Mouse (Mus musculus): ENCODE results near the gene Pdk2. TPM values are rescaled to one million over a fixed set of nuclear protein-coding genes. Genes with fewer than 3 reads are reported as not detected.
"Not testable (repeated sequence)": the region's sequence is repeated elsewhere in the genome, so short reads cannot be mapped to it uniquely, and the experiment has no call there.

Pdk2 gene
- total RNA-seq, 2 experiments from 2014 or later: 118 to 121 TPM

GRCm38 (mm10) chr11:95026849-95027248 is 14.3 kb downstream of the Pdk2 start:
- DNase-seq: no peak

DNA sequence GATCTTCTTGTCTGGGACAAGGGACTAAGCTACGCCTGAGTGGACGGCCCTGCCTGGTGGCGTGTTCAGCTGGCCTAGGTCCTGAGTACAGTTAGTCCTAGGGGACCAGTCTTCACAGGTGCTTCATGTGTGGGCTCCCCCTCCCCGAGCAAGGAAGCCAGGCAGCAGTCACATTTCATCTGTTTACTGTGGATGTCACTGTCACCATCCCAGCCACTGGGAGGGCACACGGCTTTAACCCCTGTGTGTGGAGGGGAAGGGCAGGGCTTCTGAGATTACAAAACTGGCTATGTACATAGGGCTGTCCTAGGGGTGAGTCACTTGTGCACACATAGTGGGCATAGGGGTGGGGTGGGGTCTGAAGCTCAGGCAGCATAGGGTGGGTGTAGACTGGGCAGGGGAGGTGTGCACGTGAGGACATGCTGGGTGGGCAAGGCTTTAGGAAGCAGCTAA is 15.0 kb downstream of the Pdk2 start:
- DNase-seq: no peak

- no peak for DNase-seq
Observed at GRCm38 (mm10) chr11:95025227-95026012, 15.7 kb downstream of the Pdk2 start.

DNA sequence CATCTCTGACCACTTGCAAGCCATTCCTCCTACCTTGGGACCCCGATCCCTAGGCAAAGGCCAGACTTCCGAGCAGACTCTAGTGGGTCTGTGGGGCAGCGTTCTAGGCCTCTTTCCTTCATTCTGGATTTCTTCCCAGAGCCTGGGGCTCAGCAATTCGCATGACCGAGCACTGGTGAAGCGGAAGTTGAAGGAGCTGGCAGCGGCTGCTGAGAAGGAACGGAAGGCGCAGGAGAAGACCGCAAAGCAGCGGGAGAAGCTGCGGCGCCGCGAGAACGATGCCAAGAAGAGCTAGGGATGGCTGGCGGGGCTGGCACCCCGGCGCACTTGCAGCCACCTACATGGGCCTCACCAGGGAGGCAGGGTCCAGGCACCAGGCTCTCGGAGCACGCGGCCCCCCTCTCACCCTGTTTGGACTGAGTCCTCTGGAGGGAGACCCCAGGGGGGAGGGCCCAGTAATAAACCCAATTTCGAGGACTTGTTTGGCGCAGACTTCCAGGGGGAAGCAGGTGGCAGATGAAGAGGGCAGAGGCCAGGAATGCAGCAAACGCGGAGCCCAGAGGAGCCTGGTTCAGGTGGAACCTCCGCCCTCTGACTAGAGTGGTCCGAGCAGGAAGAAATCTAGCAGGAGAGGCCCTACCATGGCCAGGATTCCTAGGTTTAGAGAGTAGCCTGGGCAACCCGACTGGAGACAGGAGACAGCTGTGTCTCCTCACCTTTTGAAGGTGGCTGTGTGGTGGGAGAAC is 16.5 kb downstream of the Pdk2 start:
- peak in 1 of 2 experiments; percentile 50 for DNase-seq

DNA sequence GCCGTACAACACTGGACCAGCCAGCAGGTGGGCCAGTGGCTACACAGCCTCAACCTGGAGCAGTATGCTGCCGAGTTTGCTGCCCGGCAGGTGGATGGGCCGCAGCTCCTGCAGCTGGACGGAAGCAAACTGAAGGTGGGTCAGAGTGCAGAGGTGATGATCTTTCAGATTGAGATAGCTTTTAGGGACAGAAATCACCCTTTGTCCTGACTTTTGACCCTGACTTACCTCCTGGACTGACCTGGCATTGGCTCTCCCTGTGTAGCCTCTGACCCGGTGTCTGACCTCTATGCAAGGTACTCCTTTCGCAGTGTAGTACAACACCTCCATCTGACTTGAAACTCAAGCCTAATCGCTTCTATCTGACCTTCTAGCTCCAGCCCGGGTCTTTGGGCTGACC is 17.7 kb downstream of the Pdk2 start:
- no peak for DNase-seq

DNA sequence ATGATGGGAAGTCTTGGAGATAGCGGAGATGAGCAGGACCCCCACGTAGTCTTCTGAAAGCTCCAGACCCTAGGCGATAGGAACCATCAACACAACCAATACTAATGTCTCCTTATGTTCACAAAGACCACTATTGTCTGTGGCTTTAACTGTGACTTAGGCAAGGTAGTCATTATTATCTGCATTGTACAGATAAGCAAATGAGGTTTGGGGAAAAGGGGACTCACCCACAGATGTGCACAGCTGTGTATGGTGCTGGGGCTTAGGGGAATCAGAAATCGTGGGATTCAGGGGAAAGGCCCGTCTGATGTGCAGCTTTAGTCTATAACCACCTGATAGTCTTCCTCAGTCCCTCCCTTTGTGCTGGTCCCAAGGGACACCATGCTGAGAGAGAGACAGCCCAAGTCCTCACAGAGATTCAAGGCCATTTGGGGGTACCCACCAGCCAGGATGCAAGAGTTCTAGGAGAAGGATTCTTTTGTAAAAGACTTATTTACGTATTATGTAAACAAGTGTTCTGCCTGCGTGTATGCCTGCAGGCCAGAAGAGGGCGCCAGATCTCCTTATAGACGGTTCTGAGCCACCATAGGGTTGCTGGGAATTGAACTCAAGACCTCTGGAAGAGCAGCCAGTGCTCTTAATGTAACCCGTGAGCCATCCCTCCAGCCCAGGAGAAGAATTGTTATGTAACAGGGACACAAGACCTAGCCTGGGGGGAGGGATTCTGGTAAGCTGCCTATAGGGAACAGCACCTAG is 18.7 kb downstream of the Pdk2 start:
- no peak for DNase-seq

DNA sequence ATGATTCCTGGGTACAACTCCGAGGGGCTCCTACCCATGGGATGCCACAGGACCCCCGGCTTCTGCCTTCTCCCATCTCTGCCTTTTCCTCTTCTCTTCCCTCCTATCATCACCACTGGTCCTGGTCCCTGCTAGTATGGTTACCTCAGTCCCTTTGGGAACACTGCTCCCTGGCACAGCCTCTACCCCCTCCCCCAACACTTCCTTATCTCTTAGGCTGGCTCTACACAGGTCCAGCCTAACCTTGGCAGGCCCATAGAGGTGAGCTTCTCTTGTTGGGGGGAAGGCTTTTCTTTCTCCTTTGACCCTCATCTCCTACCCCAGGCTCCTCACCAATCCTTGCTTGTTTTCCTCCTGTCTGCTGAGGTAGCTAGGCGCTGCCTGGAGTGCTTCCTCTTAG is 25.7 kb downstream of the Pdk2 start:
- no peak for DNase-seq

DNA sequence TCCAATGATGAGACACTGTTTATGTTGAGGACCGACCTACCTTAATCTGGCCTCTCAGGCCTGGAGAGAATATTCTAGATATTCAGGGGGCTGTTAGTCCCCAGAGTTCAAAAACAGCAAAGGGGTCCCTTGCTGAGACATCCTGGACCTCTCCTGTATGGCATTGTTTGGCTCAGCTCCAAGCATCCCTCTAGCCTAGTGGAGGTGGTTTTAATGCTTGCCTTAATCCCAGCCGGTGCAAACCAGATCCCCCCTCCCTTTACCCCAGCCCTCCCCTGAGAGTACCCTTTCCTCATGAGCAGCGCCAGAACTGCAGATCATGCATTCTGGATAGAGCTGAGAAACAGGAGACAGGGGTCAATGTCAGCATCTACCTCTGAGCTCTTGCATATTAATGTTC is 28.7 kb downstream of the Pdk2 start:
- DNase-seq: no peak

- no peak for DNase-seq
Observed at GRCm38 (mm10) chr11:95012075-95012474, 29.1 kb downstream of the Pdk2 start.

GRCm38 (mm10) chr11:95011416-95011815 is 29.7 kb downstream of the Pdk2 start:
- DNase-seq: no peak

DNA sequence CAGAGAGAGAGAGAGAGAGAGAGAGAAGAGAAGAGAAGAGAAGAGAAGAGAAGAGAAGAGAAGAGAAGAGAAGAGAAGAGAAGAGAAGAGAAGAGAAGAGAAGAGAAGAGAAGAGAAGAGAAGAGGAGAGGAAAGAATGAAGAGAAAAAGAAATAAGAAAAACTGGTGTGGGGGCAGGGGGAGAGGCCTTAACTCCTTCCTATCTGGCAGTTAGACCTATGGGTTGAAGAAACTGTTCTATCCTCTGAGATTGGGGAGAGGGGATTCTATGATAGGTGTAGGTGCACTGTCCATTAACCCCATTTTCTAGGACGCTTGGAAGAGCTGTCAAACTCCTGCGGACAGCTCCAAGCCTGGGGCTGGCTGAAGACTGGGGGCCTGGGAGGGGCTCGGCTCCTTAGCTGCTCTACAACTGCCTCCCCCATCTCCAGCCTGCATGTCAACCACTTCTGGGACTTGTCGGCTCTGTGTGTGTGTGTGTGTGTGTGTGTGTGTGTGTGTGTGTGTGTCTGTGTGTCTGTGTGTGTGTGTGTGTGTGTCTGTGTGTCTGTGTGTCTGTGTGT is 30.2 kb downstream of the Pdk2 start:
- not testable (repeated sequence) for DNase-seq

- DNase-seq: no peak
Observed at GRCm38 (mm10) chr11:95010141-95010739, 30.9 kb downstream of the Pdk2 start.

GRCm38 (mm10) chr11:95009629-95010014 is 31.5 kb downstream of the Pdk2 start, which contains the start of gene Samd14:
TSS of gene Samd14 (plus strand) at chr11:95009879.
- DNase-seq: peak; percentile 70 to 71

- no peak for DNase-seq
Observed at GRCm38 (mm10) chr11:95008661-95009628, 32.2 kb downstream of the Pdk2 start.

- no peak for DNase-seq
Observed at GRCm38 (mm10) chr11:95007418-95007817, 33.7 kb downstream of the Pdk2 start.

DNA sequence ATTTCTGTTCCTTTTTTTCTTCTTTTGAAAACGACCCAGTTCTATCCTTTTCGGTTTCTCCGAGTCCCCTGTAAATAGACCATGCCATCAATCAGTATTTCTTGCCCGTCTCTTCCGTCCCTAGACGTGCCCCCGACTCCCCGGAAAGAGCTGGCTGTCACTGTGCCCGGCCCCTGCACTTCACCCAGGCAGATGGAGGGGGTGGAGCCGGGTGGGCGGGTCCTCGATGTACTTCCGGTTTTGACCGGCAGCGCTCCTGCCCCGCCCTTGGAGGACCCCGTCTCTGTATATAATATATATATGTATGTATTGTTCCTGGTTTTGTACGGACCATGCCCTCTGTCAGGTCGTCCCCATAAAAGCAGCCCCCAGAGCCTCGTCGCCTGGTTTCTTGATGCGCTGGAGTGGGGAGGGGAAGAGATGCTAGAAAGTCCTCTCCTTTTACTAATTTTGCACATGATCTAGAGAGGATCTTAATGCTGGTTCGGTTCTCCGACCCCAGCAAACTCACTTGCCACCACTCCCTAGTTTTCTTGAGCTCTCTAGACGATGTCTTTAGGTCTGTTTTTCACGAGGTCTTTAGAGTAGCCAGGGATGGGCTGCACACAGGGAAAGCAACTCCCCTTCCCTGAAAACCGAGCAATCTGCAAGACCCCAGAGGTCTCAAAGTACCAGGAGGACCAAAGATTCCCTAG is 34.5 kb downstream of the Pdk2 start:
- peak; percentile 73 to 77 for DNase-seq

DNA sequence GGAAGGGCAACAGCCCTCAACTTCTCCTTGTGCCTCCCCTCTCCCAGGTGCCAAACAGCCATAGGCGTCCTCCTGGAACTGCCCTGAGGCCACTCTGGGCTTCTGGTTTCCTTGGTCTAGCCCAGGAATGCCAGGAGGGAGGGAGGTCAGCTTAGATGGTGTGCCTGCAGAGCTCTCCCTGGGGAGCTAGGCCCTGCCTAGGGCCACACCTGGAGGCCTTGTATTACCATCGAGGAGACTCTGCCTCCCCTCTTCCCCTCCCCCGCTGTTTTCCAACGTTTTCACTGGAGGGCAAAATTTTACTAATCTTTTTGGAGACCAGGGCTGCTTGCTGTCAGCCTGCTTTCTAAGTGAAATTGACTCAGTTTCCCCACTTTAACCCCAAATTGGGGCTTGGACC is 35.1 kb downstream of the Pdk2 start:
- DNase-seq: no peak

- DNase-seq: no peak
Observed at GRCm38 (mm10) chr11:95004937-95005198, 36.3 kb downstream of the Pdk2 start.

DNA sequence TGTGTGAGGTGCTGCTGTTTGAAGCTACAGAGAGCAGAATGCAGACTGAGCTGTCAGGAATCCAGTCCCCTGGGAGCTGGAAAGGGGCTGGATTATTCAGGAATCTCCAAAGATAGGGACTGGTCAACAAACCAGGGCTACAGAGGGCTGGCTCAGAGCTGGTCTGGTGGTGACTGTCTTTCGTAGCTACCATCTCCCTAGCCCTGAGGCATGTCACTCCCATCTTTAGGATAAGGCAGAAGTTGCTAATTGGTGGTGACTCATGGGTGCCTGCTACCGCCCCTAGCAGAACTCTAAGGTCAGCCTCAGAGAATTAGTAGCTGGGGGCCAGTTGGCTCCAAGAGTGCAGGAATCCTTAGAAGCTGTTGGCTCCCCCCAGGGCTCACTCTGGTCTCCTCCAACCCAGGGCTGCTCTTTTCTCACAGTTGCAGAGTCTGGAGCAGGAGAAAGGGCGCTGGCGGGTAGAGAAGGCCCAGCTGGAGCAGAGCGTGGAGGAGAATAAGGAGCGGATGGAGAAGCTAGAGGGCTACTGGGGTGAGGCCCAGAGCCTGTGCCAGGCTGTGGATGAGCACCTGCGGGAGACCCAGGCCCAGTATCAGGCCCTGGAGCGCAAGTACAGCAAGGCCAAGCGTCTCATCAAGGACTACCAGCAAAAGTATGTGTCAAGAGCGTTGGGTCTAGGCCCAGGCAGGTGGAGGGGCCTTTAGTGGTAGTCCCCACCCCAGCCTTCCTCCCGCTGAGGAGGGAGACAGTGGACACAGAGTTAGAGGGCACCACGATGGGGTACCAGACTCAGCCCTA is 36.8 kb downstream of the Pdk2 start:
- no peak for DNase-seq

DNA sequence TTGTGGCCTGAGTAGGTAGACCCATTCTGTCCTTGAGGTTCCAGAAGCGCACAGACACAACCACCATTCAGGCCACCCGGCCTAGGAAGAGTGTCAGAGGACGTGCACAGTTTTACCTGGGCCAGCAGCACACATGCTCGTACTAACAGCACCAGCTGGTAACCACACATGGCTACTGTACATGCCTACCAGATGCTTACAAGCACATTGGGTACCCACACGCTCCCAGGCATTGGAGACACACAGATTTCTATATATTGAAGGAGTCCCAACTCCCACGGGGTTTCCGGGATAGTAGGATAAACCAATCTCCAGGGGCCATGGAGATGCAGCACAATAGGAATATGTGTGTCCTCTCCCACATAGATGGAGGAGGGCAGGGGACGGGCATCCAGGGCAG is 38.4 kb downstream of the Pdk2 start:
- peak in 1 of 2 experiments; percentile 56 for DNase-seq

All from layer of hippocampus, postnatal 36 days (tissue).